Mouse (Mus musculus): ENCODE data around the gene Syne3.

DNA sequence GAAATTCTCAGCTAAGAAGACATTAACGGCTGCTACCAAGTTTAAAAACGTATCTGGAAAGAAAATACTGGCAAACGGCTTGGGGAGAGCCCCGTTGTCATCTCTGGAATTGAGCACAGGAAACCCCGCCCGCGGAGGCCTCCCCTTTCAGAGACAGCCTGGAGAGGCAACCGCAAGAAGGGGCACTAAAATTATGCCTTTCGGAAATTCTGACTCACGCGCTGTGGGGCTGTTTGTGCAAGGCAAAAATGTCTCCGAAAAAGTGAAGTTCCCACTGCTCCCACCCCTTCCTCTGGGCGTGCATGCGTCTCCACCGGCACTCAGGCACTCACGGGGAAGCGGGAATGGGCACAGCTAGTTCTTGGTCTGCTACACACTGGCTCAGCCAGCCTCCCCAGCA, 3.5 kb upstream of the Syne3 start:
- TF ChIP-seq EP300 (IDR thresholded peaks at IDR 0.05; ENCODE audit: insufficient read depth, low read depth, low read length) (peak; percentile 61; the same call in 1 of the 2 replicates), POLR2A (IDR thresholded peaks at IDR 0.05; ENCODE audit: insufficient read depth, low read depth, low read length) (0 out of 2 replicates have a peak, but pooled peaks have one; percentile 41), CTCF (IDR thresholded peaks at IDR 0.05) (no peak)
